Comparison of ENCODE assay signal across 9 mouse cellular contexts in genomic region chr2:178698648-178699047, GRCm38 (mm10).
DNase-seq lines count a peak whose midpoint lies in the region; ATAC-seq and TF ChIP-seq lines count a peak whose summit lies in the region.
"Had no signal": no experiment of that assay in that cellular context is flagged by ENCODE, and none has a peak within 500 bp of the region (broad histone marks: within the 10 kb centered on the region; RNA-seq: fewer than 3 reads in every experiment).

No protein-coding gene starts in this region.

- H3K27ac ChIP-seq in liver, adult 2 months (replicated peaks; ENCODE audit: insufficient read depth, low read depth, low read length): no peak overlapping the region
- H3K27ac ChIP-seq in liver, embryonic 12.5 days: no peak overlapping the region
- no peak overlapping the region; the same call in 1 of the 2 replicates for H3K27ac ChIP-seq in cortical plate, adult 2 months (ENCODE audit: insufficient read depth, low read length)
- H3K27ac ChIP-seq in stomach, postnatal 0 days (replicated peaks): no peak overlapping the region; the same call in 1 of the 2 replicates

- no peaks in the 10 kb centered on the region for H3K4me1 ChIP-seq in liver, adult 2 months (ENCODE audit: control insufficient read depth, insufficient read depth, low read length)
- no peaks in the 10 kb centered on the region for H3K4me1 ChIP-seq in liver, embryonic 12.5 days
- H3K4me1 ChIP-seq in cortical plate, adult 2 months (ENCODE audit: control insufficient read depth, insufficient read depth, low read length): peaks cover 4% of the 10 kb centered on the region
- no peaks in the 10 kb centered on the region for H3K4me1 ChIP-seq in stomach, postnatal 0 days (replicated peaks; ENCODE audit: control insufficient read depth, insufficient read depth)
- H3K4me1 ChIP-seq: megakaryocyte, embryonic 14.5 days had no signal

- H3K9me3 ChIP-seq in liver, embryonic 12.5 days (replicated peaks): no peaks in the 10 kb centered on the region
- no peaks in the 10 kb centered on the region for H3K9me3 ChIP-seq in stomach, postnatal 0 days (ENCODE audit: control insufficient read depth, low read length)

- H3K4me3 ChIP-seq in liver, adult 2 months (ENCODE audit: insufficient read depth, low read depth, low read length): no peak overlapping the region
- H3K4me3 ChIP-seq in liver, embryonic 12.5 days: no peak overlapping the region
- no peak overlapping the region for H3K4me3 ChIP-seq in cortical plate, adult 2 months (ENCODE audit: insufficient read depth, low read length)
- no peak overlapping the region for H3K4me3 ChIP-seq in stomach, postnatal 0 days (ENCODE audit: low read depth, low read length)
- H3K4me3 ChIP-seq: megakaryocyte, embryonic 14.5 days had no signal

- no peak overlapping the region for H3K9ac ChIP-seq in liver, adult 2 months (ENCODE audit: low read depth, low read length)
- H3K9ac ChIP-seq in liver, embryonic 12.5 days: no peak overlapping the region
- no peak overlapping the region for H3K9ac ChIP-seq in stomach, postnatal 0 days (ENCODE audit: low read length)

- H3K36me3 ChIP-seq in liver, adult 2 months (ENCODE audit: control insufficient read depth, insufficient read depth, low read length): no peaks in the 10 kb centered on the region
- no peaks in the 10 kb centered on the region for H3K36me3 ChIP-seq in liver, embryonic 12.5 days
- H3K36me3 ChIP-seq in stomach, postnatal 0 days (ENCODE audit: control insufficient read depth, insufficient read depth, low read length): no peaks in the 10 kb centered on the region

- no peaks in the 10 kb centered on the region for H3K79me2 ChIP-seq in liver, adult 2 months (ENCODE audit: control insufficient read depth, insufficient read depth, low read length)

- whole genome bisulfite sequencing in liver, adult 2 months: 86% methylated on average over 13 of the region's 13 CpGs
- 74% methylated on average over 13 of the region's 13 CpGs for WGBS in liver, embryonic 12.5 days (ENCODE audit: insufficient replicate concordance)
- 48% methylated on average over 13 of the region's 13 CpGs for WGBS in stomach, postnatal 0 days

- no peak for TF ChIP-seq POLR2A in liver, adult 2 months (IDR thresholded peaks at IDR 0.05; ENCODE audit: extremely low read depth, insufficient read depth, low read length)
- peak; percentile 60; the same call in 1 of the 2 replicates for TF ChIP-seq POLR2A in cortical plate, adult 2 months (IDR thresholded peaks at IDR 0.05; ENCODE audit: extremely low read depth, insufficient read depth, low read length)

- no peak for ATAC-seq in liver, embryonic 12.5 days
- ATAC-seq in stomach, postnatal 0 days (ENCODE audit: low FRiP score, low TSS enrichment): no peak

- DNase-seq in liver, adult 2 months (ENCODE audit: extremely low read depth, low read depth, low spot score): peak; percentile 43
- peak; percentile 49 for DNase-seq in heart, postnatal 4 days
- peak; percentile 25 to 86 for DNase-seq in left cerebral cortex, adult 8-10 months (ENCODE audit: low spot score in 2 of 2)
- peak; percentile 92 to 95 for DNase-seq in right cerebral cortex, postnatal 10 days (ENCODE audit: low spot score in 2 of 2)
- DNase-seq in stomach, postnatal 0 days (ENCODE audit: low spot score): no peak
- DNase-seq in adrenal gland, adult 18-20 months (ENCODE audit: low spot score in 2 of 2): no peak

- TF ChIP-seq CTCF in liver, adult 2 months (IDR thresholded peaks at IDR 0.05; ENCODE audit: low read depth, low read length): no peak
- no peak for TF ChIP-seq CTCF in cortical plate, adult 2 months (IDR thresholded peaks at IDR 0.05; ENCODE audit: extremely low read depth, insufficient read depth, low read length)
- TF ChIP-seq CTCF in stomach, postnatal 0 days (IDR thresholded peaks at IDR 0.05; ENCODE audit: low read depth): no peak

- H3K4me2 ChIP-seq in liver, embryonic 12.5 days: no peak overlapping the region
- no peak overlapping the region for H3K4me2 ChIP-seq in stomach, postnatal 0 days (replicated peaks; ENCODE audit: low read depth)

- no peaks in the 10 kb centered on the region for H3K27me3 ChIP-seq in liver, adult 2 months (ENCODE audit: control insufficient read depth, insufficient read depth, low read length)
- no peaks in the 10 kb centered on the region for H3K27me3 ChIP-seq in liver, embryonic 12.5 days (replicated peaks)
- no peaks in the 10 kb centered on the region for H3K27me3 ChIP-seq in stomach, postnatal 0 days (ENCODE audit: control insufficient read depth, insufficient read depth, low read length)
- H3K27me3 ChIP-seq: megakaryocyte, embryonic 14.5 days had no signal

- no peak for TF ChIP-seq EP300 in stomach, postnatal 0 days (optimal IDR thresholded peaks at IDR 0.05)

Comparison
In these comparisons a context has a peak if more than half of its experiments do, and no peak if none do; other contexts are left out.
1. DNase-seq: peak in liver, adult 2 months (single experiment), heart, postnatal 4 days (single experiment), left cerebral cortex, adult 8-10 months (2 of 2) and right cerebral cortex, postnatal 10 days (2 of 2); none in stomach, postnatal 0 days (single experiment) and adrenal gland, adult 18-20 months (0 of 2).